12 mouse cellular contexts compared by ENCODE assay signal in genomic region chr9:107369270-107370105, GRCm38 (mm10). TPM values are rescaled to one million over a fixed set of nuclear protein-coding genes. Genes with fewer than 3 reads are reported as not detected.
DNase-seq lines count a peak whose midpoint lies in the region; ATAC-seq and TF ChIP-seq lines count a peak whose summit lies in the region.
"Had no signal": no experiment of that assay in that cellular context is flagged by ENCODE, and none has a peak within 500 bp of the region (broad histone marks: within the 10 kb centered on the region; RNA-seq: fewer than 3 reads in every experiment).

No protein-coding gene starts in this region.

- no peak for TF ChIP-seq POLR2A in cerebellum, adult 2 months (IDR thresholded peaks at IDR 0.05; ENCODE audit: borderline replicate concordance, insufficient read depth, low read length)

- peak; percentile 71 for DNase-seq in spleen, adult 12 weeks (ENCODE audit: low spot score)
- no peak for DNase-seq in spleen, adult 18-20 months
- no peak for DNase-seq in cerebellum, adult 2 months
- DNase-seq in kidney, postnatal 10 days = no peak
- DNase-seq: B cell, adult 2 months; cerebellum, adult 11 months had no signal

- WGBS in forebrain, embryonic 12.5 days = 43% methylated on average over 10 of the region's 10 CpGs
- 36% methylated on average over 10 of the region's 10 CpGs for WGBS in forebrain, embryonic 16.5 days
- WGBS in liver, embryonic 16.5 days (ENCODE audit: insufficient replicate concordance) = 12% methylated on average over 10 of the region's 10 CpGs
- WGBS in stomach, embryonic 16.5 days = 34% methylated on average over 10 of the region's 10 CpGs
- 54% methylated on average over 10 of the region's 10 CpGs for WGBS in cerebellum, adult 2 months

- peaks cover 15% of the 10 kb centered on the region for H3K4me1 ChIP-seq in forebrain, embryonic 12.5 days
- no peaks in the 10 kb centered on the region for H3K4me1 ChIP-seq in forebrain, embryonic 16.5 days (replicated peaks; ENCODE audit: control insufficient read depth, insufficient read depth, low read length)
- peaks cover 61% of the 10 kb centered on the region for H3K4me1 ChIP-seq in liver, embryonic 16.5 days (ENCODE audit: control insufficient read depth, low read depth, low read length)
- H3K4me1 ChIP-seq in stomach, embryonic 16.5 days (ENCODE audit: control insufficient read depth, insufficient read depth, low read length) = no peaks in the 10 kb centered on the region
- no peaks in the 10 kb centered on the region for H3K4me1 ChIP-seq in cerebellum, adult 2 months (ENCODE audit: control insufficient read depth, insufficient read depth, low read length)

- H3K36me3 ChIP-seq in forebrain, embryonic 12.5 days (replicated peaks) = no peaks in the 10 kb centered on the region
- no peaks in the 10 kb centered on the region for H3K36me3 ChIP-seq in forebrain, embryonic 16.5 days (ENCODE audit: control insufficient read depth, insufficient read depth)
- H3K36me3 ChIP-seq in liver, embryonic 16.5 days (ENCODE audit: control insufficient read depth, insufficient read depth) = no peaks in the 10 kb centered on the region
- no peaks in the 10 kb centered on the region for H3K36me3 ChIP-seq in stomach, embryonic 16.5 days (ENCODE audit: control insufficient read depth, insufficient read depth, low read length)
- H3K36me3 ChIP-seq: heart, embryonic 15.5 days had no signal

- no peak overlapping the region for H3K4me2 ChIP-seq in forebrain, embryonic 12.5 days
- no peak overlapping the region for H3K4me2 ChIP-seq in forebrain, embryonic 16.5 days (ENCODE audit: low read length)
- peak overlapping the region; percentile 52 for H3K4me2 ChIP-seq in liver, embryonic 16.5 days (ENCODE audit: low read depth, low read length)
- H3K4me2 ChIP-seq in stomach, embryonic 16.5 days (ENCODE audit: low read depth, low read length) = no peak overlapping the region
- H3K4me2 ChIP-seq: heart, embryonic 15.5 days had no signal

- H3K27ac ChIP-seq in forebrain, embryonic 12.5 days = 0 out of 2 replicates have a peak overlapping the region, but pooled peaks have one; percentile 3
- H3K27ac ChIP-seq in forebrain, embryonic 16.5 days (ENCODE audit: low read length) = no peak overlapping the region
- peak overlapping the region; percentile 96 for H3K27ac ChIP-seq in liver, embryonic 16.5 days (ENCODE audit: low read length)
- H3K27ac ChIP-seq in stomach, embryonic 16.5 days (ENCODE audit: low read length) = no peak overlapping the region
- no peak overlapping the region for H3K27ac ChIP-seq in cerebellum, adult 2 months (ENCODE audit: insufficient read depth, low read length)
- H3K27ac ChIP-seq: heart, embryonic 15.5 days had no signal

- H3K9me3 ChIP-seq in forebrain, embryonic 12.5 days = no peaks in the 10 kb centered on the region
- no peaks in the 10 kb centered on the region for H3K9me3 ChIP-seq in forebrain, embryonic 16.5 days (ENCODE audit: control insufficient read depth, low read length)
- no peaks in the 10 kb centered on the region for H3K9me3 ChIP-seq in liver, embryonic 16.5 days (replicated peaks; ENCODE audit: control insufficient read depth, low read length)
- H3K9me3 ChIP-seq in stomach, embryonic 16.5 days (replicated peaks; ENCODE audit: control insufficient read depth, low read length) = no peaks in the 10 kb centered on the region
- H3K9me3 ChIP-seq: heart, embryonic 15.5 days had no signal

- H3K9ac ChIP-seq in forebrain, embryonic 12.5 days = no peak overlapping the region
- no peak overlapping the region for H3K9ac ChIP-seq in forebrain, embryonic 16.5 days (replicated peaks; ENCODE audit: low read depth, low read length)
- H3K9ac ChIP-seq in liver, embryonic 16.5 days (ENCODE audit: low read depth, low read length) = peak overlapping the region; percentile 58
- H3K9ac ChIP-seq in stomach, embryonic 16.5 days (ENCODE audit: low read length) = no peak overlapping the region
- H3K9ac ChIP-seq: heart, embryonic 15.5 days had no signal

- TF ChIP-seq CTCF in cerebellum, adult 2 months (IDR thresholded peaks at IDR 0.05; ENCODE audit: borderline replicate concordance, insufficient read depth, low read depth, low read length) = no peak

- H3K27me3 ChIP-seq in forebrain, embryonic 12.5 days = peaks cover 45% of the 10 kb centered on the region
- H3K27me3 ChIP-seq in forebrain, embryonic 16.5 days (replicated peaks; ENCODE audit: control insufficient read depth, insufficient read depth, low read length) = peaks cover under 1% of the 10 kb centered on the region; the same call in 1 of the 2 replicates
- H3K27me3 ChIP-seq in liver, embryonic 16.5 days (ENCODE audit: control insufficient read depth, insufficient read depth, low read depth, low read length) = peaks cover 3% of the 10 kb centered on the region; the same call in 1 of the 2 replicates
- peaks cover 4% of the 10 kb centered on the region; the same call in 1 of the 2 replicates for H3K27me3 ChIP-seq in stomach, embryonic 16.5 days (ENCODE audit: control insufficient read depth, insufficient read depth, low read length)
- no peaks in the 10 kb centered on the region for H3K27me3 ChIP-seq in cerebellum, adult 2 months (ENCODE audit: control insufficient read depth, insufficient read depth, low read length)
- H3K27me3 ChIP-seq: heart, embryonic 15.5 days had no signal

- no peak for ATAC-seq in forebrain, embryonic 12.5 days (ENCODE audit: low FRiP score)
- ATAC-seq in forebrain, embryonic 16.5 days = no peak
- ATAC-seq in liver, embryonic 16.5 days (ENCODE audit: low read depth) = peak; percentile 97
- peak; percentile 27; the same call in 1 of the 2 replicates for ATAC-seq in stomach, embryonic 16.5 days (ENCODE audit: insufficient read depth, low FRiP score)
- ATAC-seq: forebrain, embryonic 14.5 days had no signal

- H3K4me3 ChIP-seq in forebrain, embryonic 12.5 days (replicated peaks) = no peak overlapping the region
- H3K4me3 ChIP-seq in forebrain, embryonic 16.5 days (replicated peaks; ENCODE audit: low read length) = no peak overlapping the region
- H3K4me3 ChIP-seq in liver, embryonic 16.5 days (ENCODE audit: low read depth, low read length) = peak overlapping the region; percentile 35
- H3K4me3 ChIP-seq in stomach, embryonic 16.5 days (replicated peaks; ENCODE audit: low read length) = no peak overlapping the region
- no peak overlapping the region for H3K4me3 ChIP-seq in cerebellum, adult 2 months (replicated peaks; ENCODE audit: insufficient read depth, low read depth, low read length)
- H3K4me3 ChIP-seq: heart, embryonic 15.5 days had no signal

RNA-seq across cellular contexts. Expression of gene 6430571L13Rik, which starts 29.1 kb away (rescaled TPM):
- 2.2 and 2.9 TPM in 2 replicates for polyA plus RNA-seq in forebrain, embryonic 12.5 days (2016; fragmentation: Nextera tagmentation; extraction: Ambion mirVana)
- polyA plus RNA-seq in forebrain, embryonic 16.5 days (2015; fragmentation: Nextera tagmentation; extraction: Ambion mirVana) = 3.3 and 5.4 TPM in 2 replicates
- 0.07 and 0.18 TPM in 2 replicates for polyA plus RNA-seq in liver, embryonic 16.5 days (2015; fragmentation: Nextera tagmentation; extraction: Ambion mirVana)
- polyA plus RNA-seq in stomach, embryonic 16.5 days (2015; fragmentation: Nextera tagmentation; extraction: Ambion mirVana) = 0.47 and 0.90 TPM in 2 replicates
- 44.9 and 52.5 TPM in 2 replicates for polyA plus RNA-seq in cerebellum, adult 2 months (2012; rRNA removed)

RNA-seq across cellular contexts. Expression of gene Cacna2d2, which starts 29.9 kb away (rescaled TPM):
- polyA plus RNA-seq in forebrain, embryonic 12.5 days (2016; fragmentation: Nextera tagmentation; extraction: Ambion mirVana) = 3.3 and 3.4 TPM in 2 replicates
- polyA plus RNA-seq in forebrain, embryonic 16.5 days (2015; fragmentation: Nextera tagmentation; extraction: Ambion mirVana) = 3.6 and 5.8 TPM in 2 replicates
- polyA plus RNA-seq in liver, embryonic 16.5 days (2015; fragmentation: Nextera tagmentation; extraction: Ambion mirVana) = not detected in 2 replicates
- polyA plus RNA-seq in stomach, embryonic 16.5 days (2015; fragmentation: Nextera tagmentation; extraction: Ambion mirVana) = 0.19 and 0.35 TPM in 2 replicates
- 130 and 148 TPM in 2 replicates for polyA plus RNA-seq in cerebellum, adult 2 months (2012; rRNA removed)

RNA-seq across cellular contexts. Expression of gene Hemk1, which starts 31.3 kb away (rescaled TPM):
- polyA plus RNA-seq in forebrain, embryonic 12.5 days (2016; fragmentation: Nextera tagmentation; extraction: Ambion mirVana) = 10.3 and 12.0 TPM in 2 replicates
- polyA plus RNA-seq in forebrain, embryonic 16.5 days (2015; fragmentation: Nextera tagmentation; extraction: Ambion mirVana) = 15.6 and 18.8 TPM in 2 replicates
- polyA plus RNA-seq in liver, embryonic 16.5 days (2015; fragmentation: Nextera tagmentation; extraction: Ambion mirVana) = 2.9 TPM in 2 replicates
- polyA plus RNA-seq in stomach, embryonic 16.5 days (2015; fragmentation: Nextera tagmentation; extraction: Ambion mirVana) = 11.3 and 11.8 TPM in 2 replicates
- 27.8 and 31.7 TPM in 2 replicates for polyA plus RNA-seq in cerebellum, adult 2 months (2012; rRNA removed)

Comparison
In these comparisons a context has a peak if more than half of its experiments do, and no peak if none do; other contexts are left out.
1. H3K27ac ChIP-seq: peak in forebrain, embryonic 12.5 days (single experiment) and liver, embryonic 16.5 days (single experiment); none in forebrain, embryonic 16.5 days (single experiment), stomach, embryonic 16.5 days (single experiment) and cerebellum, adult 2 months (single experiment).
2. ATAC-seq: peak in liver, embryonic 16.5 days (single experiment) and stomach, embryonic 16.5 days (single experiment); none in forebrain, embryonic 12.5 days (single experiment) and forebrain, embryonic 16.5 days (single experiment).
3. RNA of gene Cacna2d2, which starts 29.9 kb away (polyA plus RNA-seq): 130 to 148 TPM in cerebellum, adult 2 months; 3.6 to 5.8 TPM in forebrain, embryonic 16.5 days, 3.3 to 3.4 TPM in forebrain, embryonic 12.5 days, 0.19 to 0.35 TPM in stomach, embryonic 16.5 days and not detected in liver, embryonic 16.5 days; every median in the first group is over 10 times any median in the second.